Mouse (Mus musculus): Measurements from ENCODE around the gene Clec2l. TPM values are rescaled to one million over a fixed set of nuclear protein-coding genes. Genes with fewer than 3 reads are reported as not detected.

The Clec2l gene
- total and polyA plus RNA-seq, 2 experiments from 2014 or later = 49.8 to 92.8 TPM

DNA sequence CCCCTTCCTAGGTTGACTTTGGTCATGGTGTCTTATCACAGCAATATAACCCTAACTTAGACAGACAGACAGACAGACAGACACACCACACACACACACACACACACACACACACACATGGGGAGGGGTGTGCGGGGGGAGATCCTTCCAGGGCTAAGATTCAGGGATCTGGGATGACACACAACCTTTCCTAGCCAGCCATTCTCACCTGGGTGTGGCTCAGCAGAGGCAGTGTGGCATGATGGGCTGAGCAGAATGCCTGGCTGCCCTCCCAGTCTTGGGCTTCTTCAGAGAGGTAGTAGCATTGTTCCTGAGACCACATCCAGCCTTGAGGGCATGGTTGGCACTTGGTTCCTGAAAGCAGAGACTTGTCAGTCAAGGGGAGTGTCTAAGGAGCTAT lies 33.3 kb upstream of the Clec2l start:
- H3K36me3 ChIP-seq (ENCODE audit: insufficient read depth) = no peaks in the 10 kb centered on the region
- no peaks in the 10 kb centered on the region for H3K9me3 ChIP-seq (ENCODE audit: low read length)
- no peak for TF ChIP-seq CTCF (IDR thresholded peaks at IDR 0.05; ENCODE audit: low read depth)
- no peak overlapping the region for H3K4me2 ChIP-seq (ENCODE audit: low read depth)
- no peak overlapping the region for H3K4me3 ChIP-seq (ENCODE audit: low read depth, low read length)
- WGBS = 95% methylated on average over 1 of the region's 1 CpGs
- peaks cover 5% of the 10 kb centered on the region; the same call in 1 of the 2 replicates for H3K27me3 ChIP-seq (ENCODE audit: insufficient read depth, low read length)
- ATAC-seq = no peak
- H3K27ac ChIP-seq (ENCODE audit: low read depth, low read length) = no peak overlapping the region
- no peaks in the 10 kb centered on the region for H3K4me1 ChIP-seq (ENCODE audit: insufficient read depth)
- no peak for DNase-seq
- no peak overlapping the region for H3K9ac ChIP-seq

DNA sequence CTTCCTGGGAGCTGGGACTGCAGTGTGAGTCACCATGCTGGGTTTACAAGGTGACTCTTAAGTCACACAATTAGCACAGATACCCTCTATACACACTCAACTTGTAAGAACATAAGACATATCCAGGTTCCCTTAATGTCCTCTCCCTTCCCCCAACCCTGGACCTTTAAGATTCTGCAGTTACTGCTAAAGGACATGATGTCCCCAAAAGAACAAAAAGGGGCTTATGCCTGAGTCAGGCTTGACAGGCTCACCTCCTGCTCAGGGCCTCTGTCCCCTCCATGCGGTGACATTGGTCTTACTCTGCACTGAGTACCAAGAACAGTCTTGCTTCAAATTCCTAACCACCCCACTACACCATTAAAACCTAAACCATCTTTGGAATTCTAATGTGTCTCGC lies 30.0 kb upstream of the Clec2l start:
- 95% methylated on average over 2 of the region's 2 CpGs for WGBS
- Histone ChIP-seq H3K36me3 (ENCODE audit: insufficient read depth) (no peaks in the 10 kb centered on the region), H3K4me1 (ENCODE audit: insufficient read depth) (peaks cover 4% of the 10 kb centered on the region), H3K4me3 (ENCODE audit: low read depth, low read length) (no peak overlapping the region), H3K9ac (no peak overlapping the region), H3K9me3 (ENCODE audit: low read length) (no peaks in the 10 kb centered on the region), H3K27me3 (ENCODE audit: insufficient read depth, low read length) (peaks cover 19% of the 10 kb centered on the region), H3K4me2 (ENCODE audit: low read depth) (no peak overlapping the region), H3K27ac (ENCODE audit: low read depth, low read length) (no peak overlapping the region)
- TF ChIP-seq CTCF (IDR thresholded peaks at IDR 0.05; ENCODE audit: low read depth) = no peak
- no peak for DNase-seq
- ATAC-seq = no peak

DNA sequence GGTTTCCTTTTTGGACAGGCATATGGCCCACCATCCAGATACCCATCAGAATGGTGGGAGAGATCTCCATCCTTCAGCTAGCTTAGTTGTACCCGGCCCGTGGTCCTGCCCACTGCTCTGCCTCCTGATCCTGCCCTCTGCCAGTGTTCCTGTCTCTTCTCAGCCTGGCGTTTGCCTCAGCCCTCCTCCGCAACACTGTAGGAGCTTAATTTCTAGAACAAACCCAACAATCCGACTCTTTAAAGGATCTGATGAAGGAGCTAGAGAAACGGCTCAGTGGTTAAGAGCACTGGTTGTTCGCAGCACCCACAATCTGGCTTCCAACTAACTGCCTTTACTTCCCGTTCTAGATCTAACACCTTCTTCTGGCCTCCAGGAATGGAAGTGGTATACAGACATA lies 28.4 kb upstream of the Clec2l start:
- Histone ChIP-seq H3K4me1 (ENCODE audit: insufficient read depth) (peaks cover 4% of the 10 kb centered on the region), H3K27me3 (ENCODE audit: insufficient read depth, low read length) (peaks cover 24% of the 10 kb centered on the region), H3K4me2 (ENCODE audit: low read depth) (no peak overlapping the region), H3K9ac (no peak overlapping the region), H3K4me3 (ENCODE audit: low read depth, low read length) (no peak overlapping the region), H3K27ac (ENCODE audit: low read depth, low read length) (no peak overlapping the region), H3K36me3 (ENCODE audit: insufficient read depth) (no peaks in the 10 kb centered on the region), H3K9me3 (ENCODE audit: low read length) (no peaks in the 10 kb centered on the region)
- ATAC-seq (no peak), DNase-seq (no peak)
- WGBS = 84% methylated on average over 8 of the region's 8 CpGs
- no peak for TF ChIP-seq CTCF (IDR thresholded peaks at IDR 0.05; ENCODE audit: low read depth)

DNA sequence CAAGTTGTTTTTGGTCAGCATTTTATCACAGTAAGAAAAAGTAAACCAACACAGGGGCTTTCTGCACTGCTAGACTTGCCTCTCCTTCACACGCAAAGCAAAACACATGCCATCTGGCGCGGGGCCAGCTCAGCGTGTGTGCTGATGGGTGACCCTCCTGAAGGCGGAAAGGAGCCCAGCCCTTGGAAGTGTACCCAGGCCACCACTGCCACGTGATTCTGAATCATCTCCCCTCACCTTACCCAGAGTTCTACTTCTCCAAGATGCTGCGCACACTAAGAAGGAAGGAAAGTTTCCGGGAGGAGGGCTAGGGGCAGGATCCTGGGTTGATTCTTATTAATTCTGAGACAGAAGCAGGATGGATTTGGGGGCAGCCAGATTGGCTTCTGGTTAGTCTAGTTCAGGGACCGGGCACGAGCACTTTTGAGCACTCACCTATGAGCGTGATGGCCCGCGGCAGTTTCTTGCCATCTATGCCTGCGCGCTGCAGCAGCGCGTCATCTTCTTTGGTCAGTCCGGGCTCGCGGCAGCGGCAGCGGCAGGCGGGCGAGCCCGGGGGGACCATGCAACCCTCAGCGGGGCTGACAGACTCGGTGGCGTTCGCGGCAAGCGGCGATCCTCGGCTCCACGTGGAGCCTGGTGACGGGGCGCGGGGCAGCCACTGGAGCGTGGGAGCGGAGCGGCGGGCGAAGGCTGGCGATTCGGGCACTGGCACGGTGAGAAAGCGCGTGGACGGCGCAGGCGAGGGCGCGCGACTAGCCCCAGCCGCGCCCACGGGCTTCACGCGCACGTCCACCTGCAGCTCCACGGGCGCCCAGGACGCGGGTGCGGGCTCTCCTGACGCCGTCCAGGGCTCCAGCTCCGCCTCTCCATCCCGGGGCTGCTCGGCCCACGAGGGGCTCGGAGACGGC lies 26.7 kb upstream of the Clec2l start:
- DNase-seq = peak; percentile 59
- peak; percentile 68 for ATAC-seq
- no peaks in the 10 kb centered on the region for H3K36me3 ChIP-seq (ENCODE audit: insufficient read depth)
- H3K27ac ChIP-seq (ENCODE audit: low read depth, low read length) = no peak overlapping the region
- peak overlapping the region; percentile 49 for H3K4me3 ChIP-seq (ENCODE audit: low read depth, low read length)
- no peaks in the 10 kb centered on the region for H3K9me3 ChIP-seq (ENCODE audit: low read length)
- WGBS = 2% methylated on average over 72 of the region's 72 CpGs
- H3K4me2 ChIP-seq (ENCODE audit: low read depth) = peak overlapping the region; percentile 98
- H3K9ac ChIP-seq = peak overlapping the region; percentile 47
- H3K27me3 ChIP-seq (ENCODE audit: insufficient read depth, low read length) = peaks cover 24% of the 10 kb centered on the region
- peaks cover 4% of the 10 kb centered on the region for H3K4me1 ChIP-seq (ENCODE audit: insufficient read depth)
- TF ChIP-seq CTCF (IDR thresholded peaks at IDR 0.05; ENCODE audit: low read depth) = no peak

DNA sequence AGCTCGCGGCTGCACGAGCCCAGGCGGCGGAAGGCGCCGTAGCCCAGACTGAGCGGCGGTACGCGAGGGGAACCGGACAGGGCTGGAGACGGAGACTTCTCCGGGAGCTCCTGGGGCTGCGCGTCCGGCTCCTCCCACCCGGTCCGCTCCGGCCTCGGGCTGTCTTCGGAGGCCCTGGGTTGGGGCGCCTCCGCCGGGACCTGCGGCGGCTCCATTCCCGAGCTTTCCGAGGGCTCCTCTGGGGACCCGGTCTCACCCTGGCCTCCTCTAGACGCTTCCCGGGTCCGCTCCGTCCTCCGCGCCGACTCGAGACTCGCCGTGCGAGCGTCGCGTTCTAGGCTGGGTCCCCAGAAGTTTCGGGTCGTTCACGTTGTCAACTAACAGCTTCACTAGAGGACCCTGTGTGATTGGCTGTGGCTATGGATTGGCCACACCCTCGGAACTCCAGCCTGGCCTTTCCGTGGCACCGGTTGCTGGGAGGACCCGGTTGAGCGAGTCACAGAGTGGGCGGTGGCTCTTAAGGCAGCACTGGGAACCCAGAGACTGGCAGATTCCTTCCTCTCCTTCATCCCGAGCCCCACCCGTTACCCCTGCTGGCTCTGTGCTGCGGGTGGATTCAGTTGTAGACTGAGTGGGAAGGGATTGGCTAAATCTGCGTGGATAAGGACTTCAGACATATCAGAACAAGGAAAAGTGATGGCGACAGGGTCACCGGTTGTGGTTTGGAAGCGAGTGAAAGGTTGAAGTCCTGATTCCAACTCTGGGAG lies 25.8 kb upstream of the Clec2l start, which contains the start of gene Klrg2:
Gene Klrg2, minus strand, starts transcription at position 391 of the 767 bp plus-strand sequence.
- H3K4me1 ChIP-seq (ENCODE audit: insufficient read depth) = peaks cover 4% of the 10 kb centered on the region

DNA sequence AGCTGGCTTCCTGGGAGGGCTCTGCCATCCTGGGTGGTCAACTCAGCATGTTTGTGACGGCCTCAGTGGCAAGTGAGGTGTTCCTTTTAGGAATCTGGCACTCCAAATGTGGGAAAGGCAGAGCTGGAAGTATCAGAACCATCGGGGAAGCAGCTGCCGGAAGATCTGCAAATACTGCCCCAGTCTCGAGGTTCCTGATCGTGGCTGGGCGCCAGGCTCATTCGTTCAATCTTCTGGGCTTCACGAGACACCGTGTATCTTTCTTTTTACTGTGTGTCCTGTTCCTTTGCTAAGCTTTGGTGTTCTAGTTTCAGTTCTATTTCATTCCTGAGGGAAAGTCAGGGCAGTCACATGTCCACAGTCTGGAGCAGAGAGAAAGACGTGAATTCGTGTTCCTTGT lies 22.5 kb upstream of the Clec2l start:
- no peak for ATAC-seq
- Histone ChIP-seq H3K9ac (no peak overlapping the region), H3K27ac (ENCODE audit: low read depth, low read length) (no peak overlapping the region), H3K27me3 (ENCODE audit: insufficient read depth, low read length) (peaks cover 12% of the 10 kb centered on the region), H3K4me3 (ENCODE audit: low read depth, low read length) (no peak overlapping the region), H3K4me1 (ENCODE audit: insufficient read depth) (peaks cover 4% of the 10 kb centered on the region), H3K9me3 (ENCODE audit: low read length) (no peaks in the 10 kb centered on the region), H3K36me3 (ENCODE audit: insufficient read depth) (no peaks in the 10 kb centered on the region), H3K4me2 (ENCODE audit: low read depth) (no peak overlapping the region)
- WGBS = 69% methylated on average over 11 of the region's 11 CpGs
- no peak for TF ChIP-seq CTCF (IDR thresholded peaks at IDR 0.05; ENCODE audit: low read depth)
- no peak for DNase-seq

More for the DNA sequence above, 25.8 kb upstream of the Clec2l start, which contains the start of gene Klrg2:
- peaks cover 24% of the 10 kb centered on the region for H3K27me3 ChIP-seq (ENCODE audit: insufficient read depth, low read length)
- peak within 1 kb of the TSS; percentile 98 for H3K4me2 ChIP-seq (ENCODE audit: low read depth)
- WGBS = 2% methylated on average over 59 of the region's 60 CpGs
- peak; percentile 34 for DNase-seq
- H3K9ac ChIP-seq = peak within 1 kb of the TSS; percentile 47
- H3K27ac ChIP-seq (ENCODE audit: low read depth, low read length) = no peak within 1 kb of the TSS
- ATAC-seq = peak; percentile 72
- no peaks in the 10 kb centered on the region for H3K9me3 ChIP-seq (ENCODE audit: low read length)
- peak within 1 kb of the TSS; percentile 49 for H3K4me3 ChIP-seq (ENCODE audit: low read depth, low read length)
- H3K36me3 ChIP-seq (ENCODE audit: insufficient read depth) = no peaks in the 10 kb centered on the region
- no peak for TF ChIP-seq CTCF (IDR thresholded peaks at IDR 0.05; ENCODE audit: low read depth)
